Mouse (Mus musculus) retina, postnatal 7 days (tissue): ENCODE results near the gene Purb.

Source experiments
- DNase-seq: peaks from one replicate; pipeline ENCODE4 v3.0.0-alpha.2; 2012; ENCODE audit warnings: low read depth, low spot score

Gene Purb

DNA sequence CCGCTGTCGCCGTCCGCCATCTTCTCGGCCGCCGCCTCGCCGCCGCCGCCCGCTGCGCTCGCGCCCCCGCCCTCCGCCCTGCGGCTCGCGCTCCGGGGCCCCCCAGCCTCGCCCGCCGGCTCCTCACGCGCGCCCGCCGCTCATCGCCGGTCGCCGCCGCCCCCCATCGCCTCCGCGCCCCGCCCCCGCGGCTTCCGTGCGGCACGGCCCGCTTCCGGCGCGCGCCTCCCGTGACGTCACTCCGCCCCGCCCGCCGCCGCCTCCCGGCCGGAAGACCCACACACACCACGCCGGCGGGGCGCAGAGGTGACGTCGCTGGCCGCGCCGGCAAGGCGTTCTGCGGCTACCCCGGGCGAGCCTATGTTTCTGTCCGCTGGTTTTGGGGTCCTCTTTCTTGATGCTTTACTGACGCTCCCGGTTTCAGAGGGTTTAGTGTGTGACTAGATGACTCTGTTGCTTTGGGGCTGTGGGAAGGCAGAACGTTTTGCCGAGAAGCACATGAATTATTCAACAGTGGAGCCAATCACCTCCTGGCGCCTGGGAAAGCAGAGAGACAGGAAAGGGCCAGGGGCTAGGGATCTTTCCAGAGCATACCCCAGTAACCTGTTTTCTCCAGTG is at the start of gene Purb:
Gene Purb, minus strand, starts transcription at position 51 of the 618 bp plus-strand sequence.
- DNase-seq = peak; percentile 81

DNA sequence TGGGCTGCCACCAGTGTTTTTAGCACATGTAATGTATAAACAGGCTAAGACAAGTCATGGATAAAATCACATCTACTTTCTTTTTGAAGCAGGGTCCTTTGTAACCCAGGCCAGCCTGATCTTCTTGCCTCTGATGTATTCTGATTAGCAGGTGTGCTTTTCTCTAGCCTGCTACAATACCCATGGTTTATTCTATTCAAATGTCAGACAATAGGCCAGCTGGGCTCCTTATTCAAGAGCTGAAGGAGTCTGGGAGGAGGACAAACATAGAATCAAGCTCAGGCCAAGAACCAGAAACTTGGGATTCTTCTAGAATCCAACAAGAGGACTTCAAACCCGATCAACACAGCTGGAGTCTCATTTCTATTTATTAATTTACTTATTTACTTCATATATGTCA is 49.5 kb upstream of the Purb start:
- DNase-seq = no peak

DNA sequence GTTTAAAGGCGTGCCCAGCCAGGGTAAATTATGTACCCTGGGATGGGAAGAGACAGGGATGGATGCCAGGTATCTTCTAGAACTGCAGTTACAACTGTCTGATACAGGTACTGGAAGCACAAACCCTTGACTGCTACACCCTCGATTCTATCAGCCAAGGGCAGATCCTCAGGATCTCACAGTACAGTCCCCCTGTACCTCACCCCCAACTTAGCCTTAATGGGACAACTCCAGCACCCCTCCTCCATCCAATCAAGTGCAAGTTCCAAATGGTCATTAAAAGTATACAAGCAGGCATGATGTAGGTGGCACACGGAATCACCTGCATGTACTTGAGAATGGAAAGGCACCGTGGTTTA is 49.1 kb upstream of the Purb start:
- DNase-seq = no peak

DNA sequence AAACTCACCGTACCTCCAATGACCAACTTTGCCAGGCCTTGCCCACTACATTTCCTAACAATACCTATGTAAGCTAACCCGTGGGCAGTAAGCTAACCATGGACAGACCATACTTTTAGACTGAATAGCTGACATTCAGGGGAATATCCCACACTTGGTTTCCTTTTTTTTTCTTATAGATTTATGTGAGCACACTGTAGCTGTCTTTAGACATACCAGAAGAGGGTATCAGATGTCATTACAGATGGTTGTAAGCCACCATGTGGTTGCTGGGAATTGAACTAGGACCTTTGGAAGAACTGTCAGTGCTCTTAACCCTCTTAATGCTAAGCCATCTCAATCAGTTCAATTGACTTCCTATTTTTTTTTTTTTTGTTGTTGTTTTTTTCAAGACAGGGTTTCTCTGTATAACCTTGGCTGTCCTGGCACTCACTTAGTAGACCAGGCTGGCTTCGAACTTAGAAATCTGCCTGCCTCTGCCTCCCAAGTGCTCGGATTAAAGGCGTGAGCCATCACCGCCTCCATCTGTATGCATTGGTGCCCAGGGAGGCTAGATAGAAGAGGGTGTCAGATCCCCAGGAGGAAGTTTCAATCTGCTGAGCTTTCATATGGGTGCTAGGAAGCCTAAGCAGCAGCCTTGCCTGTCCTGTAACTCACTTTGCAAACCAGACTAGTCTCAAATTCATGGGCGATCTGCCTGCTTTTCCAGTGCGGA is 48.6 kb upstream of the Purb start:
- DNase-seq = no peak

DNA sequence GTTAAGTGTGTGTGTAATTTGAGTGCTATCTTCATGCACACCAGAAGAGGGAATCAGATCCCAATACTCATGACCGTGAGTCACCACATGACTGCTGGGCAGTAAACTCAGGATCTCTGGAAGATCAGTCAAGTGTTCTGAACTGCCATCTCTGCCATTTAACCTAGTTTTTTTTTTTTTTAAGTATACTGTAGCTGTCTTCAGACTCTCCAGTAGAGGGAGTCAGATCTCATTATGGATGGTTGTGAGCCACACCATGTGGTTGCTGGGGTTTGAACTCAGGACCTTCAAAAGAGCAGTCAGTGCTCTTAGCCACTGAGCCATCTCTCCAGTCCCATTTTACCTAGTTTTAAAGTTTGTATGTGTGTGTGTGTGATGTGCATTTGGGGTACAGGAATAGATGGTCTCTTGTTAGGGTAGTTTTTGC is 48.0 kb upstream of the Purb start:
- DNase-seq = no peak

DNA sequence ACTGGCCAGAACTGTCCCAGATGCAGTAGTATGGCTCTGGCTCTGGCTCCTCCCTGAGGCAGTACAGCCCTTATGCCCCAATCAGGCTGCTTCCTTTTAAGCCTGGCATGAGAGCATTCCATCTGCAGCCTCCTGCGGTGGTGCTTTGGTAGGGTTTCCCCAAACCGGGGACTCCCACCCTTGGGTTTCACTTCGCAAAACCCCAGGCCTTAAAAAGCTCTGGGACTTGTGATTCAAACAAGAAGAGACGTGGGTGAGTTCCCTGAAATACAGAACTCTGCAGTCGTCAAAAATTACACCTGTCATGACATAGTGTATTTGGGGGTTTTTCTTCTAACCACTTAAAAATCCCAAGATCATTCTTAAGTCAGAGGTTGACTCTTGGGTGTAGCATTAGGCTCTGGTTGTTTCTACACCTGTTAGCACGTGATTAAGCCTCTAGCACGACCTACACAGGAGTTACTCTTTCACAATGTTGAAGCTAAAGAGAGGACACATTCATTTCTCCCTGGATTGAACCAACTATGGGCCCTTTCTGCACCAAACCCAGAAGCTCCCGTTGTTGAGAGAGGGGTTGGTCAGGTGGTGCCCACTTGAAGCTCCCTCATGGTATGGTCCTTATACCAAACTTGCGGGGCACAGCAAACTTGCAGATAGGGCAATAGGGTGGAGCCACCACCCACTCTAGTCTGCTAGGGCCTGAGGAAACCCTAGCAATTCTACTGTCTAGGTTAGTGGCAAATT is 47.2 kb upstream of the Purb start:
- no peak for DNase-seq

DNA sequence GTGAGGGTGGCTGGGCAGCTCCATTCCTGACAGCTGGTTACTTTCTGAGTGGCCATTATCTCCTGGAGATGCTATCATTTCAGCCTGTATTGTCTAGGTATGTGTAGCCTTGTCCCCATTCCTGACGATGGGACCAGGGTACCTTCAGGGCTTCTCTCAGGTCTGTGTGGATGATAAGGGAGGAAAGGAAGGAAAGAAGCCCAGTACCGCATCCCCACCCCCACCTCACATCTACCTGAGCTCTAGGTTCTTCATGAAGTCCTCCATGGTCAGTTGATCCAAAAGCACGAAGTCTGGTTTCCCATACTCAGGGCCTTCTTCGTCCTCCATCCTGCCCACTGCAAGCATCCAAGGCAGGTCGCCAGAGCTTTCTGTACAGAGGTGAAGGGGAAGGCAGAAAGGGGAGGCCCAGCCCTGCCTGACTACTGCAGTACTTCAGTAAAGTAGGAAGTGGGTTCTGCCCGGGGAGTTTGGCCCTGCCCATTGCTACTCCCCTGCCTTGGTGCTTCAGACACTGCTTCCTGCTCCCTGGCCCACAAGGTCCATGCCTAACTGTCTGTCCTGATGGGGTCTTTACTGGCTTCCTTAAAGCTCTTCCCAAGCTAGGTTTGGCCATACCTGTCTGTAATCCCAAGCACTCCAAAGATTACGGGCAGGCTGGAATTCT is 44.9 kb upstream of the Purb start, which contains the start of gene Myo1g:
Gene Myo1g, minus strand, starts transcription at position 459 of the 667 bp plus-strand sequence.
- DNase-seq = no peak

DNA sequence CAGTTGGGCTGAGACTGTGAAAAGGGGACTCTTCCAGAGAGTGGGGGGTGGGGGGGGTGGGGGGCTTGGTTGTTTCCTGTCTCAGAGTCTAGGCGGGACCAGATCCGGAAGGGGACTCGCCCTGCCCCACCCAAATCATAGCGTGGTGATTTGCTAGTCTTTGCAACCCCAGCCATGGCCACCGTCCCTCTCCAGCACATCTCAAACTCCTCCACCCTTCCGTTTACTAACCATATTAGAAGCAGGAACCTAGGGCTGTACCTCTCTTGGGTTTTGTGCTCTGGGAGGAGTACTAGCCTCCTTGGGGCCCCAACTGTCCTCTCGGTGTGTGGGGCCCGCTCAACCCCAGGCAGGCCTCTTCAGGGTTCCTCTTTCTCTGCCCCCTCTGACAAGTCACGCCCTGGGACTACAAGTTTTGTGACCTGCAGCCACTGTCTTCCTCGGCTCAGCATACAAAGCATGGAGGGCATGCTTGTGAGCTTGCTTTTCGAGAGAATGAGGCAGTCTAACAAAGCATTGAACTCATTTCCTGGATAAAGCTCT is 43.8 kb upstream of the Purb start:
- no peak for DNase-seq

DNA sequence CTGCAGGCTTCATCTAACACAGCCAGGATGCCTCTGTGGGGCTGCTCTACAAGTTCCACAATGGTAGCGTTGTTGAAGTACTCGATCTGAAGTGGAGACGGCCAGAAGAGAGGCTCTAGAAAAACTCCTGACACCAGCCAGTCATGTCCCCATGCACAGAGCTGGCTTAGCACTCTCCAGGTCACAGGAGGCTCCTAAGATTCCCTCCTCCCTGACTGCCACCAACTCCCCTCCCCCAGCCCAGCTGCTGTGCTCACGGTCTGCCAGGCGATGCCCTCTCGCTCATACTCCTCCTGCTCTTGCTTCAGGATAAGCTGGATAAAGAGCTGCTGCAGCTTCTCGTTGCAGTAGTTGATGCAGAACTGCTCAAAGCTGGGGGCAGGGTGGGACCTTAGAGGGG is 39.1 kb upstream of the Purb start:
- peak; percentile 86 for DNase-seq

DNA sequence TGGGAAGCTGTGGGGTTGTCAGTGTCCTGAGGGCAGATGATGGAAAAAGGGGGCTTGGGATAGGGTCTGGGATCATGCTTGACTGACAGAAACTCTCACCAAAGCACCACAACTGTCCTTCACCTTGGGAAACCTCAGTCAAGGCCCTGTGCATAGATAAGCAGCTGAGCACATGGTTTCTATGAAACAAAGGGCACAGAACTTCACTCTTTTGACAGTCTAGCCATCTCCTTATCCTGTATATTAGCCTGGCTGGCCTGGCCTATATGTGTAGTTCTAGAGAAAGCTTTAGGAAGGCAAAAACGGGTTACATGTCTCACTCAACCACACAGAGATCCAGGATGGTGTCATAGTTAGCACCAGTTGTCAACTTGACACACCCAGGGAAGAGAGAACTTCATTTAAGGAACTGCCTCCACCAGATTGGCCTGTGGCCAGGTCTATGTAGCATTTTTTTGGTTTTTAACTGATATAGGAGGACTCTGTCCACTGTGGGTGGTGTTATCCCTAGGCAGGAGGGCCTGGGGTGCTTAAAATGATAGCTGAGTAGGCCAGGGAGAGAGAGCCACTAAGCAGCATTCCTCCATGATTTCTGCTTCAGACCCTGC is 32.7 kb upstream of the Purb start:
- no peak for DNase-seq

DNA sequence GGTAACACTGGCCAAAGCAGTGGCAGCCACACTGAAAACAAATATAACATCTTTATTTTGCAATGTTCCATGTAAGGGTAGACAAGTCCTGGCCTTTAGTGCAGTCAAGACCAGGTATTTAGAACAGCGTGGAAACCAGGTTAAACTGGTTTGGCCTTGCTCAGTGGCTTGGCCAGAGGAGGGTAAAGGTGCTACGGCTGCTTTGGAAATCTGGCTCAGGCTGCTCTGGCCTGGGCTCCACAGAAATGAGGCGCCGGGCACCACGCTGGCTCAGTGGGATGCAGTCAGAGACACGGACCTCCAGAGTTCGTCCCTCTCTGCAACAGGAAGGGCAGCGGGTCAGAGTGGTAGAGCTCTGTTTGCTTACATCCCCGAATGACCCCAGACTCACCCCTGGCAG is 30.8 kb upstream of the Purb start:
- no peak for DNase-seq

DNA sequence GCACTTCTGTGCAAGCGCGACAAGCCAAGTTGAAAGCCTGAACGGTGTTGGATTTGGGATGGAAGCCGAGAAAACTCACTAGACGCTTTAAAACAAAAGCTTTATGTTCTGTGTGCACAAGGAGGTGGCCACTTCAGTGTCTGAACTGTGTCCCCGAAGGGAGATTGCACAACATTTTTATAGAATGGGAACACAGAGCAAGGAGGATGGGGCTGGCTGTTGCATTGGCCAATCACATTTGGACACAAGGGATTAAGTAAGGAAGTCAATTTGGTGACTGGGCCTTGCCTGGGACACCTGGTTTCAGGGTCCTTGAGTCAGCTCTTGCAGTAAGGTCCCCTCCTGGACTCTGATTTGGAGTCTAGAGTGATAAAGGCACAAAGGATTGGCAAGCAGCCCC is 29.0 kb upstream of the Purb start:
- no peak for DNase-seq

DNA sequence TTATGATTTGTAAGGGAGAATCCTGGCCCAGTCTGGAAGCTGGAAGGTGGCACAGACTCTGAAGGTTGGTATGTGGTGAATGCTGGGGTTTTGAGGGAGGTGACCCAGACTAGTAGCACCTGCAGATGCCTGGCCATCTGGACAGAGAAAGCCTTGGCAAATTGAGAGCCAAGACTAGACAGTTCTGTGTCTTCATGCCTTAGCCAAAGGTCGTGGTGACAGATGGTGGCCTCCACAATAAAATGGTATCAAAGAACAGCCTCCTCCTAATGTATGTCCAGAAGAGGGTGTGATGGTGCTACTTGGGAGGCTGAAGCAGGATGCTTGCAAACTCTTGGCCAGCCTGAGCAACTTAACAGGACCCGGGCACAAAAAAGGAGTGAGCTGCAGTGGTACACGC is 28.5 kb upstream of the Purb start:
- no peak for DNase-seq

DNA sequence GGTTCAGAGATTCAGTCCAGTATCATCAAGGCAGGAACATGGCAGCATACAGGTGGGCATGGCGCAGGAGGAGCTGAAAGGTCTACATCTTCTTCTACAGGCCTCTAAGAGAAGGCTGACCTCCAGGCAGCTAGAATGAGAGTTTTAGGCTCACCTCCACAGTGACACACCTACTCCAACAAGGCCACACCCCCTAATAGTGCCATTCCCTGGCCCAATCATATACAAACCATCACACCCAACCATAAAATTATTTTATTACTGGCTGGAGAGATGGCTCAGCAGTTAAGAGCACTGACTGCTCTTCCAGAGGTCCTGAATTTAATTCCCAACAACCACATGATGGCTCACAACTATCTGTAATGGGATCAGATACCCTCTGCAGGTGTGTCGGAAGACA is 26.8 kb upstream of the Purb start:
- DNase-seq = no peak

DNA sequence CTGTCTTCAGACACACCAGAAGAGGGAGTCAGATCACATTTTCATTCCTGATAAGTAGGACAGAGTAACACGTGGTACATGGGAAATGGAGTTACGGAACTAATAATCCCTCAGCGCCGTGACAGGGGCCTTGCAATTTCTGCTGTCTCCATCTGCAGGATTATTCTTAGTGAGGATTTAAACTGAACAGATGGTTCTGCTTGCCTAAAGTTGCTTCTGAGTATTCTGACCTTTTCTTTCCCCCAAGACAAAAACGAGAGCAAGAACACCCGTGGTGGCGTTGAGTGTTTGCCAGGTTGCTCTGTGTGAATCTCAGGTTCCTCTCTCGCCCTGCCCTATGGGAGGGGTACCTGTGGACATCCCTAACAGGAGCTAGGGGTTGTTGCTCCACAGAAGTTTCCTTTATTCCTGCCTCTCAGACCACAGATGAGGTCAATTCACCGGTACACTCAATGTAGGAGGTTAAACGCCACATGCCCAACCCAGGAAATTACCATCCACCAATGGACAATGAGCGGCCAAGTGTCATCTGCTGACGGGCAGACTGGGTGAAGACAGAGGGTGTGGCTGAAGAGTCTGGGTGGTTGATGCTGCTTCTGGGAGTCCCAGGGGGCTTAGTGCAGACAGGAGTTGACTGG is 21.7 kb upstream of the Purb start:
- peak; percentile 72 for DNase-seq

DNA sequence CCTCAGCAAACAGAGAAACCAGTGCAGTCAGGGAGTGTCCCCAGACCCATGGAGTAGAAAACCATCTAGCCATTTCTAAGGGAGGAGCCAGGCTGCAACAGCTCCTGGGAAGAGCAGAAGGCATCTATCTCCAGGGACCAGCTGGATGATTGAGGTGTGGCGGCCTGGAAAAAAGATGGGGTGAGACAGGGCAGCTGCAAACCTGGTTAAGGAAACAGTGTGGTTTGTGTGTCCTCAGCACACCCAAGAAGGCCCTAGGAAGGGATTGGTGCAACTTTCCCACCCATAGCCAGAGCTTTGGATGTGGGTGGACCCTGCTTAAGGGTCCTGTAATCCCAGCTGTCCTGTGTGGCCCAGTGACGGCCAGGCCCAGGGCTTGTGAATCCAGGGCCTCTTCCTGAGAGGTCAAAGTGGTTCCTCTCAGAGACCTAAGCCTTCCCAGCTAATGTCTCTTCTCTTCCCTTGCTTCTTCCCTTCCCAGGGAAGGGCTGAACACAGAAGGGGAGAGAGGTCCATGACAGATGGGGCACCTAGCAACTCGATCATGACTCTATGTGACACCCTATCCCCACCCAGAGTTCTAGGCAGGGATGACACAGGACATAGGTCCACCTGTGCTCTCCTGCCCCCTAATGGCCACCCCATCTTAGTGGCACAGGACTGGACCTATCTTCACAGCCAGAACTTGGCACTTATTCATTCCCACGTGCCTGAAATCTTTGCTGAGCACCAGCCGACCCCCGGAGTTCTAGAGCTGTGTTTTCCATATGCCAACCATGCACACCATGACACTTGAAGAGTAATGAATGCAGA is 14.2 kb upstream of the Purb start:
- no peak for DNase-seq

DNA sequence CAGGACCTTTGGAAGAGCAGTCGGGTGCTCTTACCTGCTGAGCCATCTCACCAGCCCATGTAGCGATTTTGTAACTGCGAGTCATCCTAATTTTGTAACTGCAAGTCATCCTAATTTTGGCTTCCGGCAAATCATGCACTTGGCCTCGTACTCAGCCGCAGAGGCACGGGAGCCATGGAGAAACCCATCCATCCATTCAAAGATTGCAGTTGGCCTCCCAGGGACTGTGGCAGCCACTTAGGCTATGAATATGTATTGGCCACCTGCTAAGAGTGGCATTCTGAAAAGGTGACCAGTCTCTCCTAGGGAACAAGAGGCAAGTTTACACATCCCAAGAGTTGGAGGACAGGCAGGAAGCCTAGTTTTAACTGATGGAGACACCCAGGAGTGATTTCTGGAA is 13.5 kb upstream of the Purb start:
- no peak for DNase-seq

DNA sequence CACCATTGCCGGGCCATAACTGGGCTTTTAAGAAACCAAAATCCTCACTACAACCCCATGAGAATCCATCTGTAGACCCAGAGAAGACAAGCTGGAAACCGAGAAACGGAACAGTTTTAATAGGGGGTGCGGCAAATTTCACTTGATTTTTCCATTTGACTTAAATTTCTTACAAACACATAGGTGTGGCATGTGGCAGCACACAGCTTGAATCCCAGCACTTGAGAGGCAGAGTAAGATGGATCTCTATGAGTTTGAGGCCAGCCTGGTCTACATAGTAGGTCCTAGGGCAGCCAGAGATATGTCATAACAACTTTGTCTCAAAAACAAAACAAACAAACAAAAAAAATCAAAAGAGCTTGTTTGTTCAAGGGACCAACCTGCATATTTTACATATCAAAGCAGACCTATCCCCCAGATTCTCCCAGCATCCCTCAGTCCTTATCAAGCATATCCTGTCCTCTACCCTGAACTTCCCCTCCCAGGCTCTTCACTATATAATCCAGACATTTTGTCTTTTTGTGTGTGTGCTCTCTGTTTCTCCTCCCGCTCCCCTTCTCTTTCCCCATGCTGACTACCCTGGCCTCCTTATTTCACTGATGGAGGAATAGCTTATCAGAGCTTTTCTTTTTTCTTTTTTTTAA is 12.4 kb upstream of the Purb start:
- no peak for DNase-seq

DNA sequence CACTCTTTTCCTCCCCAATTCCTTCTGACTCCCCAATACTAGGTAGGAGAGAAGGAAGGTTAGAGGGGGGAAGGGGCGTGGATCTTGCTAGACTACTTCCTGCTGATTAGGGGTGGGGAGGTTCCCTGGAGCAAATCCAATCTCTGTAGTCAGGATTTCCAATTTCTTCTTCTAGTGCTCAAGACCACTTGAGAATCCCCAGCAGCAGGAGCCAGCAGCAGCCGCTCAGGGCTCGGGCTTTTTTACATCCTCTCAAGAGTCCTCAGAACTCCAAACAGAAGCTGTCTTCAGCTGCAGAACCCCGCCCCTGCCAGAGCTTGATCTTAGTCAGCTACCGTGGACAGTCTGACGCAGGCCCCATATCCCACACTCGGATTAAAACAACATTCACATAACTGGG is 11.8 kb upstream of the Purb start:
- no peak for DNase-seq

DNA sequence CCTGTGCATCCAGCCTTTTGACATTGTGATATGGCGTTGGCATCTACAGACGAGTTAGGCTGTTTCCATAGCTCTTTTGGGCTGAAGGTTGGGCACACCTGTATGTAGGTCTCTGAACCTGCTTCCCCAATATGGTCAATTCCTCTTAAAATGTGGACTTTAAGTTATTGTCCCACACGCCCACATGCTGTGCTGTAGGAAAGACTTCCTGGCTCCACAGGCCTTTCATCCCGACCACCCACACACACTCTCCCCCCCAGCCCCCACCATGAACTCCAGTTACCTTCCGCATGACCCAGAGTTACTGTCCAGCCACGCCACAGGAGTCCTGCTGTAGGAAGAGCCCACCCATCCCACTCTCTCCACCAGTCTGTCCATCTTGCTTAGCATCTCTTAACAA is 11.2 kb upstream of the Purb start:
- DNase-seq = no peak
